Mouse (Mus musculus) forebrain, embryonic 14.5 days (tissue): ENCODE measurements around the gene Efhc1. TPM values are rescaled to one million over a fixed set of nuclear protein-coding genes. Genes with fewer than 3 reads are reported as not detected.

Experiments used
- ATAC-seq: fragments of 200-750 bp; cut with Nextera tagmentation; 2 replicates; pipeline ENCODE4 v1.8.0; 2017; ENCODE audit warnings: mild to moderate bottlenecking, moderate library complexity
- DNase-seq: peaks from one replicate; pipeline ENCODE4 v3.0.0-alpha.2; 2015; ENCODE audit warnings: low spot score
- H3K27ac ChIP-seq: fragments of 300-500 bp; sonication (generic); 2 replicates; pipeline ENCODE4 v1.5.1; 2014; ENCODE audit warnings: low read depth, mild to moderate bottlenecking, control low read depth, low read length, moderate library complexity
- H3K27me3 ChIP-seq: fragments of 300-500 bp; sonication (generic); replicated peaks from 2 replicates; pipeline ENCODE4 v1.6.1; 2014; ENCODE audit warnings: low read length, control low read depth, mixed read lengths; ENCODE audit not compliant: control insufficient read depth, insufficient read depth
- H3K36me3 ChIP-seq: fragments of 300-500 bp; sonication (generic); 2 replicates; pipeline ENCODE4 v1.6.1; 2014; ENCODE audit warnings: low read length, control low read depth; ENCODE audit not compliant: control insufficient read depth, insufficient read depth
- H3K4me1 ChIP-seq: fragments of 300-500 bp; sonication (generic); 2 replicates; pipeline ENCODE4 v1.6.1; 2014; ENCODE audit warnings: antibody characterized with exemption, low read length, control low read depth; ENCODE audit not compliant: control insufficient read depth, insufficient read depth
- H3K4me2 ChIP-seq: fragments of 300-500 bp; sonication (generic); 2 replicates; pipeline ENCODE4 v1.6.1; 2014; ENCODE audit warnings: mild to moderate bottlenecking, control low read depth, low read length
- H3K4me3 ChIP-seq: fragments of 300-500 bp; sonication (generic); 2 replicates; pipeline ENCODE4 v1.5.1; 2014; ENCODE audit warnings: low read depth, low read length, control low read depth
- H3K9ac ChIP-seq: fragments of 300-500 bp; sonication (generic); 2 replicates; pipeline ENCODE4 v1.6.1; 2014; ENCODE audit warnings: mild to moderate bottlenecking, low read length, control low read depth, moderate library complexity
- H3K9me3 ChIP-seq: fragments of 300-500 bp; sonication (generic); replicated peaks from 2 replicates; pipeline ENCODE4 v1.6.1; 2016; ENCODE audit warnings: low read length, control low read depth, mixed read lengths; ENCODE audit not compliant: control insufficient read depth
- WGBS: fragments of 180-500 bp; shearing (Covaris S2); extraction: QIAGEN DNeasy Blood & Tissue Kit; methylation state at CpG from one replicate; pipeline ENCODE4 v1.1.7; 2014; 5-methylcytosine and 5-hydroxymethylcytosine counted together
- polyA plus RNA-seq: library from polyadenylated mRNA; unstranded; fragments of >200 nt; fragmentation: Nextera tagmentation; extraction: Ambion mirVana; gene quantifications from 2 replicates; pipeline ENCODE4 v1.2.1, GENCODE M21; 2014

Gene Efhc1
- polyA plus RNA-seq, 1 experiment from 2014 or later, result 2.6 TPM

DNA sequence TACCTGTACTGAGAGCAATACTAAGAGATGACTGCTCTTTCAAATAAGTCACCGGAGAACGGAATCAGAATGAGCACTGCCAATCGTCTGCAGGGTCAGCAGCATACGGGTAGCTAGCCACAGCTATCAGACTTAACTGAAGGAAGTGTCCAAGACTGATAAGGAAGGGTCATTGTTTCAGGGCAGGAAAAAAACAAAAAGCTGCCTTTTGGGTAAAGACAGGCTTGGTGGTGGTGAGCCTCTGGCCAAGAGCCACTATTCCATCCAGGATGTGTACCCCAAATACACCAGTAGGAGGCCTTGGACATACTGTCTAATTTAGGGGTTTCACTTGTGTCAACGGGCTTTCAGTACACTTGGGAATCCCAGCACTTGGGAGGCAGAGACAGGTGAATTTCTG, 42.9 kb downstream of the Efhc1 start:
- WGBS, result 92% methylated on average over 5 of the region's 5 CpGs

DNA sequence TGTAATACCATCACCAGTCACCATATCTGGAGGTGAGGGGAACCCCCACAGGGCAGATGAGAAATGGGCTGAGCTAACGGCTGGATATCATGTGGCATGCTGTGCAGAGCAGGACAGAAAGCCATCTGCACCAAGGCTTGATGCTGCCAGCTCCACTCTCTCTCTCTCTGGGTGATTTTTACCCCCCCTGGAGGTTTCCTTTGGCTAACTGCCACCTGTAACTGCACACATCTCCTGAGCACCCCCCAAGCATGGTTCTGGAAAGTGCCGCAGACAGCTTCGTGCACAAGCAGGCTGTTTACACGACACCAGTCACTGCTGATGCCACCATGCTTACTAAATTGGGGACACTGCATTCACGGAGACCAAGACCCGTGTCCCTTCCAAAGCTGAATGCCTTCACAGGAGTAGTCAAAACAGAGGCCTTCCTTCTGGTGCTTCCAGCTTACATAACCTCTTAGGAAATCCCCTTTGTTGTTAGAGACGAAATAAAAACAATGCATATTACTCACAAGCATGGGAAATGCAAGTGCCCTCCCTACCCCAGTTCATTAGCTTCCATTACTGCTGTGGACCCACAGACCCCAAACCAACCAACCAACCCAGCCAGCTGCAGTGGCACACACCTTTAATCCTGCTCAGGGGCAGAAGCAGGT, 44.0 kb downstream of the Efhc1 start:
- 61% methylated on average over 7 of the region's 7 CpGs for WGBS
- Histone ChIP-seq H3K36me3 (no peaks in the 10 kb centered on the region), H3K27ac (no peak overlapping the region), H3K4me2 (no peak overlapping the region), H3K4me1 (0 out of 2 replicates have a peak, but pooled peaks cover 3% of the 10 kb centered on the region), H3K4me3 (no peak overlapping the region), H3K27me3 (no peaks in the 10 kb centered on the region), H3K9me3 (no peaks in the 10 kb centered on the region), H3K9ac (no peak overlapping the region)
- ATAC-seq (peak; percentile 69; the same call in 1 of the 2 replicates), DNase-seq (peak; percentile 54)

More for the DNA sequence above, 42.9 kb downstream of the Efhc1 start:
- no peaks in the 10 kb centered on the region for H3K27me3 ChIP-seq
- DNase-seq (no peak), ATAC-seq (no peak)
- H3K4me1 ChIP-seq, result 0 out of 2 replicates have a peak, but pooled peaks cover 3% of the 10 kb centered on the region
- H3K9ac ChIP-seq, result no peak overlapping the region
- H3K4me3 ChIP-seq, result no peak overlapping the region
- no peaks in the 10 kb centered on the region for H3K36me3 ChIP-seq
- H3K4me2 ChIP-seq, result no peak overlapping the region
- no peaks in the 10 kb centered on the region for H3K9me3 ChIP-seq
- no peak overlapping the region for H3K27ac ChIP-seq

DNA sequence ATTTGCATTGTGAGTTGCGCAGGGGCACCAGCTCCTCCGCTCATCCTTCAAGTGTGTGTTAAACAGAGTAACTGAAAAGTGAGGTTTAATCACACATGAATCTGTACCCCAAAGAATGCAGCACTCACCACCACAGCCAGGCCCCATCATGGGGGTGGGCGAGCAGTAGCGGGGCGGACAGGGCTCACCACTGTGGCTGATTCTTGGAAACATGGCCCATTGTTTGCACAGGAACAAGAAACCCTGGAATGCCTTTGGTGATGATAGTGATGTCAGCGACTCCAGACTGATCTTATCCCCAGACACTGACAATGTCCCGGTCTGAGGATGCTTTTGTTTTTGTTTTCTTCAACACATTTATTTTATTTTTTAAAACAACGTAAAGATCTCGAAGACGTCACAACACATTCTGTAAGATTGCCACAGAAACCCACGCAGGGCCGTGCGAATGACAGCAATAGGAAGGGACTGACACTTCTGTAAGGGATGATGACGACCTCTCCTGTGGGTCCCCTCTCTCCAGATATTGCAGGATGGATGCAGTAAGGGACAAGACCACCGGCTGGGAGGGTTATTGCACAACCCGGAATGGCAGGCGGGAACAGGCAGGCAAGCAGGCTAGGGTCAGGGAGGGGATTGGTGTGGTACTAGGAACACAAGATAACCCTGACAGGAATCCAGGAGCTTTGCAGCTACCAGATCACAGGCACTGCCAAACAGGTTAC, 45.3 kb downstream of the Efhc1 start:
- no peaks in the 10 kb centered on the region for H3K9me3 ChIP-seq
- H3K27ac ChIP-seq, result no peak overlapping the region
- no peak overlapping the region for H3K4me3 ChIP-seq
- WGBS, result 73% methylated on average over 17 of the region's 17 CpGs
- H3K4me1 ChIP-seq, result 0 out of 2 replicates have a peak, but pooled peaks cover 3% of the 10 kb centered on the region
- H3K27me3 ChIP-seq, result no peaks in the 10 kb centered on the region
- H3K4me2 ChIP-seq, result no peak overlapping the region
- ATAC-seq, result no peak
- no peaks in the 10 kb centered on the region for H3K36me3 ChIP-seq
- H3K9ac ChIP-seq, result no peak overlapping the region
- no peak for DNase-seq

- Histone ChIP-seq H3K9ac (no peak overlapping the region), H3K4me1 (0 out of 2 replicates have a peak, but pooled peaks cover 3% of the 10 kb centered on the region), H3K4me3 (no peak overlapping the region), H3K27me3 (no peaks in the 10 kb centered on the region), H3K27ac (no peak overlapping the region), H3K4me2 (no peak overlapping the region), H3K9me3 (no peaks in the 10 kb centered on the region), H3K36me3 (no peaks in the 10 kb centered on the region)
- DNase-seq, result no peak
- ATAC-seq, result no peak
- WGBS, result 78% methylated on average over 2 of the region's 2 CpGs
These were observed 45.9 kb downstream of the Efhc1 start for GRCm38 (mm10) chr1:20997328-20997689.

- 57% methylated on average over 13 of the region's 13 CpGs for WGBS
- no peak overlapping the region for H3K4me2 ChIP-seq
- H3K9me3 ChIP-seq, result no peaks in the 10 kb centered on the region
- H3K36me3 ChIP-seq, result no peaks in the 10 kb centered on the region
- no peak overlapping the region for H3K9ac ChIP-seq
- H3K4me1 ChIP-seq, result 0 out of 2 replicates have a peak, but pooled peaks cover 3% of the 10 kb centered on the region
- no peak overlapping the region for H3K27ac ChIP-seq
- no peak for ATAC-seq
- no peak for DNase-seq
- no peaks in the 10 kb centered on the region for H3K27me3 ChIP-seq
- H3K4me3 ChIP-seq, result no peak overlapping the region
These were observed 46.5 kb downstream of the Efhc1 start for GRCm38 (mm10) chr1:20997881-20998389.

DNA sequence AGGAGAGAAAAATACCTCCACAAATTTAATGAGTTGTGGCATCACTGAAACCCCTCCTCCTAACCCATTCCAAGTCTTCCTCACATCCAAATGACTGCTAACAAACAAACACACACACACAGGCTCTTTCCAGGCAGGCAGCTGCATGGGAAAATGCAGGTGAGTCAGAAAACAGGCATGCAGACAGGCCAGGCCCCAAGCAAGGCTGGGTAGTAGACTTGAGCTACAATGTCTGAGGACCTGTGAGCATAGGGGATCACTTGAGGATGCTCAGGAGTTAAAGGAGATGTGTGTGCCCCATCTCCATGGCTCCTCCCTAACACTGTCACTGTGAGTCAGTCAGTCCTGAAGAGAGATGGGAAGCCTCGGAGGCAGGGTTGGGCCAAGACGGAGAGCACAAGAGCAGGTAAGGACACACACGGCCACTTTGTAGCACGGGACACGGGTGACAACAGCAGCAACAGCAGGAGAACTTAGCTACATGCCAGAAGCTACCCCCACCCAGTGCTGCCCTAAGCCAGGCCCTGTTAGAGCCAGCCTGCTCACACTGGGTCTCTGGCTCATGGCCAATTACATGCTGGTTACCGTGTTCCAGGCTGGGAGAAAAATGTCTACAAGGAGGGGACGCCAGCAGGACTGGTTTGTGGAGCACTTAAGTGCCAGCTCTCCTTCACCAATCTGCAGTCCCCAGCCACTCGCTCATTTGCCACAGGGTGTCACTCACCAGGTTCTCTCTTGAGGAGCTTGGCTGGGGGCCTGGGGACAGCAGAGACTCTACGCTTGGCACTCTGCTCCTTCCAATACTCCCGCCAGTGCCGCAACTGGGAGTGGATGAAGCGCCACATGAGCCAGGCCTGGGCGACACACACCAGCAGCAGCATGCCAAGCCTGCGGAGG, 51.1 kb downstream of the Efhc1 start:
- DNase-seq (peak; percentile 36), ATAC-seq (peak; percentile 52; the same call in 1 of the 2 replicates)
- Histone ChIP-seq H3K9ac (no peak overlapping the region), H3K9me3 (no peaks in the 10 kb centered on the region), H3K4me3 (no peak overlapping the region), H3K27me3 (no peaks in the 10 kb centered on the region), H3K27ac (no peak overlapping the region), H3K4me2 (no peak overlapping the region), H3K4me1 (no peaks in the 10 kb centered on the region), H3K36me3 (no peaks in the 10 kb centered on the region)
- 70% methylated on average over 14 of the region's 14 CpGs for WGBS

DNA sequence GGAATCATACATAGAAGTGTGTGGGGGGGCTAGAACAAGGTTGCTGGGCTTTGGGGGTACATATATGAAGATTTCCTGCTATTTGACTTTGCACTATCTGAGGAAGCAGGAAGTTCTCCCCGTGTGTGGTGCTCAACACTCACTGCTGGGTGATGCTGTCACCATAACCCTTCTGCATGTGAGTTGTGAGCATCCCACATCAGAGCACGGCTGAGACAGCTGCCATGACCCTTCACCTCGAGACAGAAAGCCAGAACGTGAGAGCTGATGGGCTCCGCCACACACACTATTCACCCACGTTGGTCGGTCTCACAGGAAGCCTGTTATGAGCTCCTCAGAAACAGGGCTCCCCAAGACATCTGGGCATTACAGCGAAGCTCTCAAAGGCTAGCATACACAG, 53.2 kb downstream of the Efhc1 start:
- ATAC-seq (no peak), DNase-seq (no peak)
- Histone ChIP-seq H3K27me3 (no peaks in the 10 kb centered on the region), H3K27ac (no peak overlapping the region), H3K9ac (no peak overlapping the region), H3K4me1 (no peaks in the 10 kb centered on the region), H3K4me2 (no peak overlapping the region), H3K4me3 (no peak overlapping the region), H3K9me3 (no peaks in the 10 kb centered on the region), H3K36me3 (no peaks in the 10 kb centered on the region)
- 91% methylated on average over 8 of the region's 8 CpGs for WGBS

DNA sequence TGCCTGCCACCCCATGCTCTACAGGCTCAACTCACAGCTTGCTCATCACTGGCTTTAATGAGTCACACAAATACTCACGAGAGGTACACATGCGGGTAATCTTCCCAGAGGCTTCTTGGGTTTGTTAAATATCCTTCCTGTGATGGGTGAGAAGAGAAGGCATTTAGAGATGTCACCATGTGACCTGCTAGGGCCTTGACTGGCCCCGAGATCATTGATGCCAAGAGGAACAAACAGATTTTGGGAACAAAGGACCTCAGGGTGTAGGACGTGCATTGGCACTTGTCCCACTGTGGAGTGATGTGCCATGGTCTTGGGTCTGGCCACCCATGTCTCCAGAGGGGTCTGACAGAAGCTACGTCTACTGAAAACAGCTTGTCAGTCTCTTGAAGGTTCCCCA, 55.3 kb downstream of the Efhc1 start:
- no peaks in the 10 kb centered on the region for H3K36me3 ChIP-seq
- H3K9ac ChIP-seq, result no peak overlapping the region
- H3K4me1 ChIP-seq, result no peaks in the 10 kb centered on the region
- ATAC-seq (no peak), DNase-seq (no peak)
- no peak overlapping the region for H3K27ac ChIP-seq
- H3K9me3 ChIP-seq, result no peaks in the 10 kb centered on the region
- H3K27me3 ChIP-seq, result no peaks in the 10 kb centered on the region
- WGBS, result 90% methylated on average over 5 of the region's 5 CpGs
- H3K4me3 ChIP-seq, result no peak overlapping the region
- no peak overlapping the region for H3K4me2 ChIP-seq
